Mouse (Mus musculus) midbrain, embryonic 16.5 days (tissue): ENCODE data around the gene Ttll5. TPM values are rescaled to one million over a fixed set of nuclear protein-coding genes. Genes with fewer than 3 reads are reported as not detected.
A peak's percentile ranks its signal among the peaks of the same experiment; 100 is the strongest.

ENCODE experiments used
- ATAC-seq: fragments of 200-750 bp; cut with Nextera tagmentation; 2 replicates; pipeline ENCODE4 v1.8.0; 2017; ENCODE audit warnings: moderate TSS enrichment
- H3K27ac ChIP-seq: fragments of 300-500 bp; sonication (generic); 2 replicates; pipeline ENCODE4 v1.5.1; 2014; ENCODE audit warnings: mild to moderate bottlenecking, low read length, mixed read lengths
- H3K27me3 ChIP-seq: fragments of 300-500 bp; sonication (generic); 2 replicates; pipeline ENCODE4 v1.6.1; 2014; ENCODE audit warnings: low read depth, low read length, mixed read lengths; ENCODE audit not compliant: control insufficient read depth, insufficient read depth
- H3K36me3 ChIP-seq: fragments of 300-500 bp; sonication (generic); 2 replicates; pipeline ENCODE4 v1.6.1; 2014; ENCODE audit warnings: mild to moderate bottlenecking, low read length, moderate library complexity, mixed read lengths; ENCODE audit not compliant: control insufficient read depth, insufficient read depth
- H3K4me1 ChIP-seq: fragments of 300-500 bp; sonication (generic); 2 replicates; pipeline ENCODE4 v1.6.1; 2014; ENCODE audit warnings: mild to moderate bottlenecking, low read length, mixed read lengths; ENCODE audit not compliant: control insufficient read depth, insufficient read depth
- H3K4me2 ChIP-seq: fragments of 300-500 bp; sonication (generic); 2 replicates; pipeline ENCODE4 v1.6.1; 2014; ENCODE audit warnings: mild to moderate bottlenecking, low read length, mixed read lengths
- H3K4me3 ChIP-seq: fragments of 300-500 bp; sonication (generic); 2 replicates; pipeline ENCODE4 v1.5.1; 2014; ENCODE audit warnings: low read depth, mild to moderate bottlenecking, low read length, moderate library complexity, mixed read lengths
- H3K9ac ChIP-seq: fragments of 300-500 bp; sonication (generic); 2 replicates; pipeline ENCODE4 v1.6.1; 2014; ENCODE audit warnings: low read depth, low read length, mixed read lengths
- H3K9me3 ChIP-seq: fragments of 300-500 bp; sonication (generic); replicated peaks from 2 replicates; pipeline ENCODE4 v1.6.1; 2014; ENCODE audit warnings: mild to moderate bottlenecking, low read length, mixed read lengths; ENCODE audit not compliant: control insufficient read depth, poor library complexity, severe bottlenecking
- WGBS: fragments of 180-500 bp; shearing (Covaris S2); extraction: QIAGEN DNeasy Blood & Tissue Kit; methylation state at CpG from one replicate; pipeline ENCODE4 v1.1.7; 2014; 5-methylcytosine and 5-hydroxymethylcytosine counted together
- polyA plus RNA-seq: library from polyadenylated mRNA; unstranded; fragments of >200 nt; fragmentation: Nextera tagmentation; extraction: Ambion mirVana; gene quantifications from 2 replicates; pipeline ENCODE4 v1.2.1, GENCODE M21; 2015

Ttll5 gene
- polyA plus RNA-seq, 1 experiment from 2014 or later, result 12.0 TPM

DNA sequence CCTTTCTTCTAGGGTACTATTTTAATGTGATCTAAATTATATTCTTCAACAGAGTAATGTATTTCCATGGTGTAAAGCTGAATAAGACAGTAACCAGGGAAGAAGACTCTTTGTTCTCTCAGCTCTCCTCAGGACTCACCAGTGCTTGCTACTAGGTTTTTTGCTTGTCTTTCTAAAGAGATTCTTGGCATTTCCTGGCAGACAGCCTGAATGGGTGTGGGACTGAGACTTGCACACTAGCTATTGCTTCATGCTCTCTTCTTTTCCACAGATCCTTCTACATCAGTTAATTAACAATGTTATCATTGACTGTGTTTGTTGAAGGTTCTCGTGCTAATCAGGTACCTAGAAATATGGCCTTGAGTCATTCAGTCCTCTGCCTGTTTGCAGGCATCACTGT lies 29.8 kb downstream of the Ttll5 start:
- H3K27me3 ChIP-seq, result no peaks in the 10 kb centered on the region
- H3K36me3 ChIP-seq, result peaks cover 4% of the 10 kb centered on the region
- no peaks in the 10 kb centered on the region for H3K9me3 ChIP-seq
- no peak overlapping the region for H3K4me2 ChIP-seq
- H3K27ac ChIP-seq, result no peak overlapping the region
- no peak for ATAC-seq
- no peak overlapping the region for H3K4me3 ChIP-seq
- no peak overlapping the region for H3K9ac ChIP-seq
- no peaks in the 10 kb centered on the region for H3K4me1 ChIP-seq
- WGBS, result 88% methylated on average over 1 of the region's 1 CpGs

DNA sequence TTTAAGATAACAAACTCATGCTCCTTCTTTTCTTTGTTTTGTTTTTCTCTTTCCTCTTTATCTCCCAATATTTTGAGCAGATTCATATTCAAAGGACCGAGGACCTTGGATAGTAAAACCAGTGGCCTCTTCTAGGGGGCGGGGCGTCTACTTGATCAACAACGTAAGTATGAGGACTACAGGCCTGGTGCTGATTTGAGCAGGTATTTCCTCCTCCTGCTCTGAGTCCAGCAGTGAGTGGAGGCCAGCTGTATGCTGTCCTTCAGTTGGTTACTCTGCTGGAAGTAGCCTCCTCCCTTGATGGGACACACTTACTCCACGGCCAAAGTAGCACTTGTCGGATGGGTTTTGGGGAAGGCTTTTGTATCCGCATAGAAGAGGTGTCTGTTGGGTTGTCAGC lies 32.8 kb downstream of the Ttll5 start:
- H3K36me3 ChIP-seq, result no peaks in the 10 kb centered on the region
- no peak overlapping the region for H3K4me2 ChIP-seq
- H3K9me3 ChIP-seq, result no peaks in the 10 kb centered on the region
- H3K4me1 ChIP-seq, result peaks cover 3% of the 10 kb centered on the region; the same call in 1 of the 2 replicates
- H3K4me3 ChIP-seq, result no peak overlapping the region
- H3K27ac ChIP-seq, result no peak overlapping the region
- ATAC-seq, result no peak
- H3K9ac ChIP-seq, result no peak overlapping the region
- 96% methylated on average over 7 of the region's 7 CpGs for WGBS
- no peaks in the 10 kb centered on the region for H3K27me3 ChIP-seq

DNA sequence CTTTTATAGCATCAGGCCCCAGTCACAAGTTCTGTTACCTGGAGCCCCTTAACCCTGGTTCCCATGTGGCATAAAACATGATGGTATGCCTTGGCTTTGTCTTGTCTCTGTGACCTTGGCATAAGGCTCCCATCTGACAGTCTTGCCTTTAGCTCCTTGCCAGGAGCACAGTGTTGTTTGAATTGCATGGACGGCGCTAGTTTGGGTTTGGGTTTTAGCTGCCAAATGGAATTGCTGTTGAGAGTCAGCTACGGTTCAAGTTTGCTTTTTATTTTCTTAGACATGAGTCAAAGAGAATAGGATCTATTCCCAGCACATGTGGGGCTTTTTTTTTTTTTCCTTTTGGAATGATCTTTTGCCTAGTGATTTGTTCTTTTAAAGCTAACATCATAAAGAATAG lies 34.7 kb downstream of the Ttll5 start:
- no peak for ATAC-seq
- Histone ChIP-seq H3K9me3 (no peaks in the 10 kb centered on the region), H3K4me3 (no peak overlapping the region), H3K9ac (no peak overlapping the region), H3K4me1 (peaks cover 5% of the 10 kb centered on the region; the same call in 1 of the 2 replicates), H3K4me2 (no peak overlapping the region), H3K27ac (no peak overlapping the region), H3K36me3 (no peaks in the 10 kb centered on the region), H3K27me3 (no peaks in the 10 kb centered on the region)
- WGBS, result 72% methylated on average over 3 of the region's 3 CpGs

DNA sequence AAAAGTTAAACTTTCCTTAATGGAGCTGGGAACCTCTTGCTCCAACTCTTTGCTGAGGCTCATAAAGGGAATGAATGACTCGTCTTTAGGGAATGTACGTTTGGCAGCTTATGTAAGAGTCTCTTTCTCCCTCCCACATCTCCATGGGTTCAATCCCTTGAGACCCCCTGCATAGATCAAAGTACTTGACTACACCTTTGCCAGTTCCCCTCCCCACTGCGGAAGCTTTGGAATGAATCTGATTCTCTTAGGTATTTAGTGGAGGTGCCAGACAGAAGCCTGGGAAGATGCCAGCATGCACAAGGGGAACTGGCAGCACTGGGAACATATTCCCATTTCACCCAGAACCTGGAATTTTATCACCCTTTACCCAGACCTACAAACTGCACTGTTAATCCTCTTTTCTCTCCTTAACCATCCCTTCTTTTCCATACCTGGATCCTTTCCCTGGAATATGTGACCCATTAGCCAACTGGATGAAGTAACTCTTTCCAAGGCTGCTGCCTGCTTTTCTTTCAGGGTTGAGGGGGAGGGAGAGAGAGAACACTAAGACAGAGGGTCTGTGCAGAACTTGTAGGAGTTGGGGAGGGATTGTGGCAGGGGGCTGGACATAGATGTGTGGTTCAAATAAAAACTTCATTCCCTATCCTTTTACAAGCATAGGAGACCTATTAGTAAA lies 35.2 kb downstream of the Ttll5 start:
- Histone ChIP-seq H3K9ac (no peak overlapping the region), H3K4me3 (no peak overlapping the region), H3K9me3 (no peaks in the 10 kb centered on the region), H3K27me3 (no peaks in the 10 kb centered on the region), H3K4me2 (no peak overlapping the region), H3K36me3 (no peaks in the 10 kb centered on the region), H3K27ac (no peak overlapping the region), H3K4me1 (peaks cover 5% of the 10 kb centered on the region; the same call in 1 of the 2 replicates)
- WGBS, result 55% methylated on average over 3 of the region's 3 CpGs
- no peak for ATAC-seq

DNA sequence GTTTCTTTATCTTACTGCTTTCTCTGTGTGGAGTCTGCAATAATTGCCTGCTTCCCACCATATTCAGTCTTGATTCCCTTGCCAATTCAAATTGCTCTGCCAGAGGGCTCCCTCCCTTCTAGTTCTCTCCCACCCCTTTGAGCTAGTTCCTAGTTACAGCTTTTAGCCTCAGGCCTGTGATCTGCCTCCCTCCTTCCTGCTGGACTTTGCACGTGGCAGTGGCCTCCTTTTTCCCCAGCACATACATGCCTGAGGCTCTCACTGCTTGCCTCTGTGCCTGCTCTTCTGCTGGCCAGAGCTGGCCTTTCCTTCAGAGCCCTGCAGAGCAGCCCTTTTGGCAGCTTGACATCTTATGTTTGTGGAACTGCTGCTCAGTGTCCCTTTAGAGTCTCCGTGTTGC lies 38.1 kb downstream of the Ttll5 start:
- no peaks in the 10 kb centered on the region for H3K27me3 ChIP-seq
- 37% methylated on average over 2 of the region's 2 CpGs for WGBS
- no peak overlapping the region for H3K4me3 ChIP-seq
- H3K9me3 ChIP-seq, result no peaks in the 10 kb centered on the region
- H3K27ac ChIP-seq, result no peak overlapping the region
- ATAC-seq, result 0 out of 2 replicates have a peak, but pooled peaks have one; percentile 28
- no peak overlapping the region for H3K9ac ChIP-seq
- H3K4me1 ChIP-seq, result peaks cover 5% of the 10 kb centered on the region; the same call in 1 of the 2 replicates
- H3K36me3 ChIP-seq, result no peaks in the 10 kb centered on the region
- H3K4me2 ChIP-seq, result no peak overlapping the region

DNA sequence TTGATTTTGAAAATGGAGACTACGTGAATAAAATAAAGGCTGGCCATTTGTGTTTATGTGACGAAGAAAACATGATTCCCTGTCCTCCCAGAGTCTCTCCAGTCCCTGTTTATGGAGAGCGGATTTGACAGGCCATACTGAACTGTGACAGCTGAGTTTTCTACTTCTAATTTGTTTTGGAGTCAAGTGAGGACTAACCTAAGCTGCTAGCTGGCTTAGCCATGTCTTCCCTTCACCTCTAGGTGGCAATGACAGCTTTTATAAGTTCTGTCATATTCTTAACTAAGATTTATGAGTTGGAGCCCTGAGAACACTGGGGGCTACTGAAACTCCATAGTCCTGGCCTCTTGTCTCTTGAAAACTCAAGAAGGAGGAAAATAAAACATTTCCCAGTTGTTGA lies 41.1 kb downstream of the Ttll5 start:
- WGBS, result 92% methylated on average over 3 of the region's 3 CpGs
- no peaks in the 10 kb centered on the region for H3K36me3 ChIP-seq
- no peak overlapping the region for H3K9ac ChIP-seq
- no peak overlapping the region for H3K4me2 ChIP-seq
- no peak overlapping the region for H3K4me3 ChIP-seq
- ATAC-seq, result no peak
- H3K27me3 ChIP-seq, result no peaks in the 10 kb centered on the region
- no peak overlapping the region for H3K27ac ChIP-seq
- no peaks in the 10 kb centered on the region for H3K9me3 ChIP-seq
- peaks cover 9% of the 10 kb centered on the region for H3K4me1 ChIP-seq

DNA sequence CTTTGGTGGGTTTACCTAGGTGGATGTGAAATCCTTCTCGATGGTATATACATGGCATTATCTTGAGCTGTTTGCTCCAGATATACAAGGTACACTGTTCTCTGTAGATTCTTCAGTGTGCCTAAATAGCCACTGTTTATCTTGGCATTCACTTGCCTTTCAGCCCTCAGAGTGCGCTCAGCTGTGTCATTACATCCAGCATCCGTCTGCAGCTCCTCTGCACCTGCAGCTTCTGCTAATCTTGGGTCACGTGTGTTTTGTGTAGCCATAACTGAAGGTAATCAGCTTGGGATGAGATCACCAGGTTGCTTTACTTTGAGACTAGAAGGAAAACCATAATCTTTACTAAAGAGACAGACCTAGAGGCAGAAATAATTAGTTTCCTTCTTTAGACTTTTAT lies 42.2 kb downstream of the Ttll5 start:
- no peaks in the 10 kb centered on the region for H3K27me3 ChIP-seq
- no peak overlapping the region for H3K4me3 ChIP-seq
- 62% methylated on average over 4 of the region's 4 CpGs for whole genome bisulfite sequencing
- no peak overlapping the region for H3K9ac ChIP-seq
- no peaks in the 10 kb centered on the region for H3K9me3 ChIP-seq
- no peaks in the 10 kb centered on the region for H3K36me3 ChIP-seq
- no peak overlapping the region for H3K27ac ChIP-seq
- no peak for ATAC-seq
- peaks cover 9% of the 10 kb centered on the region for H3K4me1 ChIP-seq
- H3K4me2 ChIP-seq, result no peak overlapping the region

DNA sequence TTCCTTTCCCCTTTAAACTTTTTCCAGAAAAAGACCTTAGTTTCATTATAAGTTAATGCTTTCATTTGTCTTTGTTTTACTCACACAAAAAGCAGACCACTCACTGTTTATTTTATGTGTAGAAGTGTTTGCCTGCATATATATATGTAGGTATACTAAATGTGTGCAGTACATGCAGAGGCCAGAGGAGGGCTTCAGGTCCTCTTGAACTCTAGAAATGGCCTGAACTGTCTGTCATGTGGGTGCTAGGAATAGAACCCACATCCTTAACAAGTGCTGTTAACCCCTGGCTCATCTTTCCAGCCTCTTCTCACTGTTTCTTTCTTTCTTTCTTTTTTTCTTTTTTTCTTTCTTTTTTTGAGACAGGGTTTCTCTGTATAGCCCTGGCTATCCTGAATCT lies 42.7 kb downstream of the Ttll5 start:
- Histone ChIP-seq H3K27me3 (no peaks in the 10 kb centered on the region), H3K36me3 (no peaks in the 10 kb centered on the region), H3K4me2 (no peak overlapping the region), H3K9ac (no peak overlapping the region), H3K4me1 (peaks cover 8% of the 10 kb centered on the region), H3K27ac (no peak overlapping the region), H3K9me3 (no peaks in the 10 kb centered on the region), H3K4me3 (no peak overlapping the region)
- ATAC-seq, result no peak

DNA sequence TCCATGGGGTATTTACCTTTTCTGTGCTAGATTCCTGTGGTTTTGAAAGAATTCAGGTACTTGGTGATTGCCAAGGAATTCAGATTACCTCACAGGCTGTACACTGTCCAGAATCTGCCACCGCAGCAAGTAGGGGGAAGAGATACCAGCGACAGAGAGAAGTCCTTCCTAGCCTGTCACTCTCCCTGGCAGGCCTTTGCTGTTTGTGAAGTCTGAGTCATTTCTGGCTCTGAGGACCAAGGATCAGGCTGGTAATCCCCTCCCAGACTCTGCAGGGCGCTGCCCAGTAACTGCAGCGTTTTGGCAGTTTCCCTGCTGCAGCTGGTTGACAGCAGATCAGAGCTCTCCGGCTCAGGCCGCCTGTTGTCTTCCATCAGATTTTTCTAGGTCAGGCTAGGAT lies 45.0 kb downstream of the Ttll5 start:
- ATAC-seq, result peak; percentile 66; the same call in 1 of the 2 replicates
- no peaks in the 10 kb centered on the region for H3K36me3 ChIP-seq
- H3K4me3 ChIP-seq, result no peak overlapping the region
- H3K4me1 ChIP-seq, result peaks cover 4% of the 10 kb centered on the region
- no peaks in the 10 kb centered on the region for H3K9me3 ChIP-seq
- no peak overlapping the region for H3K4me2 ChIP-seq
- H3K27me3 ChIP-seq, result no peaks in the 10 kb centered on the region
- 18% methylated on average over 6 of the region's 6 CpGs for WGBS
- H3K9ac ChIP-seq, result no peak overlapping the region
- H3K27ac ChIP-seq, result peak overlapping the region; percentile 19
